Mouse (Mus musculus) heart, embryonic 14.5 days (tissue): Measurements from ENCODE around the gene Wipf3. TPM values are rescaled to one million over a fixed set of nuclear protein-coding genes. Genes with fewer than 3 reads are reported as not detected.
A peak's percentile ranks its signal among the peaks of the same experiment; 100 is the strongest.

Experiments
- ATAC-seq: fragments of 200-750 bp; cut with Nextera tagmentation; 2 replicates; pipeline ENCODE4 v1.8.0; 2017; ENCODE audit warnings: low read depth, moderate TSS enrichment; ENCODE audit not compliant: insufficient number of reproducible peaks, insufficient read depth, low FRiP score
- H3K27ac ChIP-seq, 2 experiments: fragments of 200-500 bp in 1 of 2; fragments of 300-500 bp in 1 of 2; sonication (generic) in 1 of 2; replicated peaks in 1 of 2; 2 replicates each; pipeline ENCODE4 v1.5.1; 2012 to 2014; ENCODE audit warnings: low read depth in 2 of 2, low read length in 2 of 2, control low read depth in 1 of 2, mild to moderate bottlenecking in 1 of 2, mixed read lengths in 1 of 2; ENCODE audit not compliant: control insufficient read depth in 1 of 2, insufficient read depth in 1 of 2
- H3K27me3 ChIP-seq: fragments of 300-500 bp; sonication (generic); 2 replicates; pipeline ENCODE4 v1.6.1; 2014; ENCODE audit warnings: mild to moderate bottlenecking, low read length, control low read depth; ENCODE audit not compliant: control insufficient read depth, insufficient read depth
- H3K36me3 ChIP-seq: fragments of 300-500 bp; sonication (generic); 2 replicates; pipeline ENCODE4 v1.6.1; 2014; ENCODE audit warnings: mild to moderate bottlenecking, control low read depth, low read length, mixed read lengths; ENCODE audit not compliant: control insufficient read depth, insufficient read depth
- H3K4me1 ChIP-seq, 2 experiments: fragments of 200-500 bp in 1 of 2; fragments of 300-500 bp in 1 of 2; sonication (generic) in 1 of 2; 2 replicates each; pipeline ENCODE4 v1.6.1; 2012 to 2014; ENCODE audit warnings: low read length in 2 of 2, control low read depth in 1 of 2, mixed read lengths in 1 of 2; ENCODE audit not compliant: control insufficient read depth in 2 of 2, insufficient read depth in 2 of 2
- H3K4me2 ChIP-seq: fragments of 300-500 bp; sonication (generic); 2 replicates; pipeline ENCODE4 v1.6.1; 2014; ENCODE audit warnings: mild to moderate bottlenecking, low read length
- H3K4me3 ChIP-seq, 2 experiments: fragments of 200-500 bp in 1 of 2; fragments of 300-500 bp in 1 of 2; sonication (generic) in 1 of 2; 2 replicates each; pipeline ENCODE4 v1.5.1; 2012 to 2014; ENCODE audit warnings: low read length in 2 of 2, mild to moderate bottlenecking in 2 of 2, control low read depth in 1 of 2, low read depth in 1 of 2, moderate library complexity in 1 of 2; ENCODE audit not compliant: control insufficient read depth in 1 of 2, insufficient read depth in 1 of 2
- H3K9ac ChIP-seq: fragments of 300-500 bp; sonication (generic); 2 replicates; pipeline ENCODE4 v1.6.1; 2014; ENCODE audit warnings: mild to moderate bottlenecking, low read length
- H3K9me3 ChIP-seq: fragments of 300-500 bp; sonication (generic); 2 replicates; pipeline ENCODE4 v1.6.1; 2016; ENCODE audit warnings: low read length, control low read depth; ENCODE audit not compliant: control insufficient read depth
- WGBS: fragments of 180-500 bp; shearing (Covaris S2); extraction: QIAGEN DNeasy Blood & Tissue Kit; methylation state at CpG from one replicate; pipeline ENCODE4 v1.1.7; 2014; 5-methylcytosine and 5-hydroxymethylcytosine counted together
- polyA plus RNA-seq: library from polyadenylated mRNA; unstranded; fragments of >200 nt; fragmentation: Nextera tagmentation; extraction: Ambion mirVana; gene quantifications from 2 replicates; pipeline ENCODE4 v1.2.1, GENCODE M21; 2014

Wipf3 gene
- polyA plus RNA-seq, 1 experiment from 2014 or later = 6.9 TPM

GRCm38 (mm10) chr6:54443657-54444056 is 14.3 kb downstream of the Wipf3 start:
- no peaks in the 10 kb centered on the region for H3K36me3 ChIP-seq
- H3K4me1 ChIP-seq = peaks cover 11 to 29% of the 10 kb centered on the region in 2 experiments
- H3K27ac ChIP-seq = peak overlapping the region; percentile 56 to 67
- ATAC-seq = no peak
- no peak overlapping the region for H3K4me3 ChIP-seq
- H3K9me3 ChIP-seq = no peaks in the 10 kb centered on the region
- no peak overlapping the region for H3K4me2 ChIP-seq
- 33% methylated on average over 4 of the region's 4 CpGs for WGBS
- H3K9ac ChIP-seq = no peak overlapping the region
- H3K27me3 ChIP-seq = no peaks in the 10 kb centered on the region

- WGBS = 19% methylated on average over 7 of the region's 7 CpGs
- Histone ChIP-seq H3K4me2 (no peak overlapping the region), H3K9ac (peak overlapping the region; percentile 40; the same call in 1 of the 2 replicates)
These were observed 14.7 kb downstream of the Wipf3 start for GRCm38 (mm10) chr6:54444086-54444485.

GRCm38 (mm10) chr6:54445249-54445818 is 15.9 kb downstream of the Wipf3 start:
- no peaks in the 10 kb centered on the region for H3K9me3 ChIP-seq
- H3K4me3 ChIP-seq = no peak overlapping the region
- 73% methylated on average over 7 of the region's 7 CpGs for WGBS
- peak overlapping the region in 1 of 2 experiments; percentile 10; a peak in 1 of 4 replicates for H3K27ac ChIP-seq
- no peak overlapping the region for H3K4me2 ChIP-seq
- no peaks in the 10 kb centered on the region for H3K27me3 ChIP-seq
- ATAC-seq = no peak
- H3K9ac ChIP-seq = no peak overlapping the region
- H3K4me1 ChIP-seq = peaks cover 11 to 25% of the 10 kb centered on the region in 2 experiments
- H3K36me3 ChIP-seq = no peaks in the 10 kb centered on the region

More at GRCm38 (mm10) chr6:54444086-54444485, 14.7 kb downstream of the Wipf3 start:
- Histone ChIP-seq H3K9me3 (no peaks in the 10 kb centered on the region), H3K36me3 (no peaks in the 10 kb centered on the region), H3K27ac (peak overlapping the region; percentile 10 to 67), H3K27me3 (no peaks in the 10 kb centered on the region), H3K4me1 (peaks cover 11 to 29% of the 10 kb centered on the region in 2 experiments), H3K4me3 (no peak overlapping the region)
- no peak; the same call in 1 of the 2 replicates for ATAC-seq

GRCm38 (mm10) chr6:54447353-54447752 is 17.9 kb downstream of the Wipf3 start:
- H3K27ac ChIP-seq = no peak overlapping the region
- no peak for ATAC-seq
- 78% methylated on average over 4 of the region's 4 CpGs for WGBS
- no peaks in the 10 kb centered on the region for H3K9me3 ChIP-seq
- H3K4me1 ChIP-seq = peaks cover 11 to 24% of the 10 kb centered on the region in 2 experiments
- H3K27me3 ChIP-seq = no peaks in the 10 kb centered on the region
- no peak overlapping the region for H3K9ac ChIP-seq
- H3K4me2 ChIP-seq = no peak overlapping the region
- H3K4me3 ChIP-seq = no peak overlapping the region
- no peaks in the 10 kb centered on the region for H3K36me3 ChIP-seq

GRCm38 (mm10) chr6:54459661-54460060 is 30.3 kb downstream of the Wipf3 start:
- Histone ChIP-seq H3K27me3 (no peaks in the 10 kb centered on the region), H3K27ac (peak overlapping the region; percentile 3 to 24; a peak in 1 of 4 replicates), H3K36me3 (no peaks in the 10 kb centered on the region), H3K9ac (no peak overlapping the region), H3K4me2 (peak overlapping the region; percentile 9), H3K4me1 (peaks cover 30 to 41% of the 10 kb centered on the region in 2 experiments), H3K9me3 (no peaks in the 10 kb centered on the region), H3K4me3 (no peak overlapping the region)
- WGBS = 9% methylated on average over 7 of the region's 7 CpGs
- ATAC-seq = no peak

- no peak for ATAC-seq
- Histone ChIP-seq H3K4me1 (peaks cover 34 to 48% of the 10 kb centered on the region in 2 experiments), H3K27ac (peak overlapping the region; percentile 46 to 72; a peak in 2 of 4 replicates), H3K36me3 (no peaks in the 10 kb centered on the region), H3K4me2 (no peak overlapping the region), H3K9ac (0 out of 2 replicates have a peak overlapping the region, but pooled peaks have one; percentile 23), H3K4me3 (no peak overlapping the region), H3K27me3 (no peaks in the 10 kb centered on the region), H3K9me3 (no peaks in the 10 kb centered on the region)
- WGBS = 64% methylated on average over 6 of the region's 6 CpGs
These were observed 30.9 kb downstream of the Wipf3 start for GRCm38 (mm10) chr6:54460172-54460914.

GRCm38 (mm10) chr6:54460915-54461671 is 31.7 kb downstream of the Wipf3 start:
- Histone ChIP-seq H3K36me3 (no peaks in the 10 kb centered on the region), H3K4me1 (peaks cover 35 to 48% of the 10 kb centered on the region in 2 experiments), H3K9me3 (no peaks in the 10 kb centered on the region), H3K27me3 (no peaks in the 10 kb centered on the region), H3K4me2 (no peak overlapping the region), H3K9ac (no peak overlapping the region), H3K4me3 (no peak overlapping the region), H3K27ac (peak overlapping the region; percentile 46 to 72; a peak in 3 of 4 replicates)
- 41% methylated on average over 13 of the region's 13 CpGs for WGBS
- ATAC-seq = peak; percentile 88
